Mouse (Mus musculus): Measurements from ENCODE around the gene Lrrc28. TPM values are rescaled to one million over a fixed set of nuclear protein-coding genes. Genes with fewer than 3 reads are reported as not detected.

Lrrc28 gene
- total and polyA plus RNA-seq, 3 experiments, result 8.9 to 41.2 (median 16.6) TPM

DNA sequence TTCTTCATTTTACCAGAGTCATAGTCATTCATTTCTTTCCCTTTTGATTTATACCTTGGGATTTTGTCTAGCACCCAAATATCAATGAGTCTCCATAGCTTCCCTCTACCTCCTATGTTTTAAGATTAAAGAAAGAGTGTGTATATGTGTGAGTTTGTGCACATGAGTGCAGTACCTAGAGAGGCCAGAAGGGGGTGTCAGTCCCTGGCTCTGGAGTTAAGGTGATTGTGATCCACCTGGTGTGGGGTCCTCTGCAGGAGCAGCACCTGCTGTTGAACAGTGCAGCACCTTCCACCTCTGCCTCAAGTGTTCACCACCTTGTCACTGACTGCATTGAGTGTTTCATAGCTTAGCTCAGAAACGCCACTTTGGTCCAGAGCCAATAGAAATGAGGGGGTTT lies 25.9 kb upstream of the Lrrc28 start:
- H3K27me3 ChIP-seq (ENCODE audit: insufficient read depth, low read length), result no peaks in the 10 kb centered on the region
- H3K36me3 ChIP-seq (replicated peaks), result no peaks in the 10 kb centered on the region
- ATAC-seq (ENCODE audit: extremely low read depth, insufficient number of reproducible peaks, low FRiP score, poor library complexity, severe bottlenecking) (no peak), DNase-seq (ENCODE audit: low spot score) (no peak)
- H3K9me3 ChIP-seq (replicated peaks), result peaks cover 2% of the 10 kb centered on the region; the same call in 1 of the 2 replicates
- no peaks in the 10 kb centered on the region for H3K4me1 ChIP-seq (ENCODE audit: insufficient read depth, low read depth, low read length)
- no peak overlapping the region for H3K4me3 ChIP-seq (ENCODE audit: low read depth, low read length)
- TF ChIP-seq POLR2AphosphoS5 (IDR thresholded peaks at IDR 0.05; ENCODE audit: insufficient replicate concordance, low read depth, low read length) (no peak), GATA2 (IDR thresholded peaks at IDR 0.05; ENCODE audit: borderline replicate concordance, low read depth, low read length) (no peak), GATA1 (IDR thresholded peaks at IDR 0.05; ENCODE audit: borderline replicate concordance, low read length) (no peak), TAL1 (conservative IDR thresholded peaks at IDR 0.05; ENCODE audit: low read depth, low read length) (no peak), CTCF (IDR thresholded peaks at IDR 0.05; ENCODE audit: low read depth, low read length) (no peak)

DNA sequence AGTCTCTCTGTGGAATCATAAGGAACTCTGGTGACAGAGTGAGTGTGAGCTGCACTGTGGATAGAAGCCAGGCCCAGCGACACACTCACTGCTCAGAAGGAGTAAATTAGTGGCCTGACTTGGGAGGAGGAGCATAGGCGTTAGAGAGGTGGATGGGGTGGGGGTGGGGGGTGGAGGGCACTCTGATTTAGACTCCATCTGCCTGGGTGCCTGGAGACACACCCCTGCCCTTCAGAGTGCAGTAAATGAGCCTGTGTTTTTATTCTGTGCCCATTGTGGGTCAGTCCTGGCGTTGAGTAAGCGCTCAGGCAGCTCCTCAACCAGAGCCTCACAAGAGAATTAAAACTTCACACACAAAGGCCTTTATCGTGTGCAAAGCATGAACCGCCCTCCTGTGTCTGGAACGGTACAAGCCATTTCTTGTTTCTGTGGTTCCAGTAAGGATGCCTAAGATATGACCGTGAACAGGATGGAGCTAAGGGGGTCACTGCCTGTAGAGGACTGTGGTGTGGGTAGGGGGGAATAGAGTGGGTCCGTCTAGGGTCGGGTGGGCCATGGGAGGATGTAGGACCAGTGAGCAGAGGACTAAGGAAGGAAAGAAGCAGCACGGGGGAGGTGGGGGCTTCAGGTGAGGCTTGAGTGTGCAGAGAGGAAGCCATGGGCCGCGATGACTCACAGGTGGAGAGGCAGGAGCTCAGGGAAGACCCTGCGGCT lies 19.1 kb upstream of the Lrrc28 start:
- TF ChIP-seq CTCF (IDR thresholded peaks at IDR 0.05; ENCODE audit: low read depth, low read length), result no peak
- TF ChIP-seq GATA1 (IDR thresholded peaks at IDR 0.05; ENCODE audit: borderline replicate concordance, low read length), result no peak
- no peak for TF ChIP-seq TAL1 (conservative IDR thresholded peaks at IDR 0.05; ENCODE audit: low read depth, low read length)
- TF ChIP-seq POLR2AphosphoS5 (IDR thresholded peaks at IDR 0.05; ENCODE audit: insufficient replicate concordance, low read depth, low read length), result no peak
- no peak for TF ChIP-seq GATA2 (IDR thresholded peaks at IDR 0.05; ENCODE audit: borderline replicate concordance, low read depth, low read length)
- DNase-seq (ENCODE audit: low spot score) (no peak), ATAC-seq (ENCODE audit: extremely low read depth, insufficient number of reproducible peaks, low FRiP score, poor library complexity, severe bottlenecking) (no peak)
- Histone ChIP-seq H3K4me1 (ENCODE audit: insufficient read depth, low read depth, low read length) (no peaks in the 10 kb centered on the region), H3K27me3 (ENCODE audit: insufficient read depth, low read length) (peaks cover 3% of the 10 kb centered on the region; the same call in 1 of the 2 replicates), H3K36me3 (replicated peaks) (no peaks in the 10 kb centered on the region), H3K9me3 (replicated peaks) (no peaks in the 10 kb centered on the region; the same call in 1 of the 2 replicates), H3K4me3 (ENCODE audit: low read depth, low read length) (no peak overlapping the region)

- no peak overlapping the region for H3K4me3 ChIP-seq (ENCODE audit: low read depth, low read length)
- ATAC-seq (ENCODE audit: extremely low read depth, insufficient number of reproducible peaks, low FRiP score, poor library complexity, severe bottlenecking) (no peak), DNase-seq (ENCODE audit: low spot score) (no peak)
- no peaks in the 10 kb centered on the region; the same call in 1 of the 2 replicates for H3K9me3 ChIP-seq (replicated peaks)
- TF ChIP-seq GATA2 (IDR thresholded peaks at IDR 0.05; ENCODE audit: borderline replicate concordance, low read depth, low read length) (no peak), TAL1 (conservative IDR thresholded peaks at IDR 0.05; ENCODE audit: low read depth, low read length) (no peak), GATA1 (IDR thresholded peaks at IDR 0.05; ENCODE audit: borderline replicate concordance, low read length) (no peak), CTCF (IDR thresholded peaks at IDR 0.05; ENCODE audit: low read depth, low read length) (no peak), POLR2AphosphoS5 (IDR thresholded peaks at IDR 0.05; ENCODE audit: insufficient replicate concordance, low read depth, low read length) (no peak)
- H3K27me3 ChIP-seq (ENCODE audit: insufficient read depth, low read length), result peaks cover 3% of the 10 kb centered on the region; the same call in 1 of the 2 replicates
- no peaks in the 10 kb centered on the region for H3K4me1 ChIP-seq (ENCODE audit: insufficient read depth, low read depth, low read length)
- no peaks in the 10 kb centered on the region for H3K36me3 ChIP-seq (replicated peaks)
Observed at GRCm38 (mm10) chr7:67662424-67662823, 17.4 kb upstream of the Lrrc28 start.

DNA sequence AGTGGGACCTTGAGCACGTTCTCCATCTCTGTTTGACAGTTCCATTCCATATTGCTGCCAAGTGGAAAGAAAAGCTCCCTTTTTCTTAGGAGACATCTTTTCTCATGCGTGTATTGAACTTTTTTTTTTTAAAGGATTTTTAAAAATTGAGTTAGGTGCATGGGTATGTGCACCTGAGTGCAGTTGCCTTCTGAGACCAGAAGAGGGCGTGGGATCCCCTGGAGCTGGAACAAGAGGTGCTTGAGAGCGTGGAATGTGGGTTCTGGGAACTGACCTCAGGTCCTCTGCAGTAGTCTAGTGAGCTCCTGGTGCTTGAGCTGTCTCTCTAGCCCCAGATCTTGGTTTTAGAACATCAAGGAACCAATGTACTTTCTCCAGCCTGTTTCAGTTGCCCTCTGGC lies 13.0 kb upstream of the Lrrc28 start:
- no peak for ATAC-seq (ENCODE audit: extremely low read depth, insufficient number of reproducible peaks, low FRiP score, poor library complexity, severe bottlenecking)
- no peaks in the 10 kb centered on the region for H3K9me3 ChIP-seq (replicated peaks)
- H3K4me1 ChIP-seq (ENCODE audit: insufficient read depth, low read depth, low read length), result no peaks in the 10 kb centered on the region
- TF ChIP-seq CTCF (IDR thresholded peaks at IDR 0.05; ENCODE audit: low read depth, low read length) (no peak), GATA1 (IDR thresholded peaks at IDR 0.05; ENCODE audit: borderline replicate concordance, low read length) (no peak), TAL1 (conservative IDR thresholded peaks at IDR 0.05; ENCODE audit: low read depth, low read length) (no peak), GATA2 (IDR thresholded peaks at IDR 0.05; ENCODE audit: borderline replicate concordance, low read depth, low read length) (no peak), POLR2AphosphoS5 (IDR thresholded peaks at IDR 0.05; ENCODE audit: insufficient replicate concordance, low read depth, low read length) (no peak)
- no peaks in the 10 kb centered on the region for H3K36me3 ChIP-seq (replicated peaks)
- DNase-seq (ENCODE audit: low spot score), result no peak
- H3K4me3 ChIP-seq (ENCODE audit: low read depth, low read length), result no peak overlapping the region
- H3K27me3 ChIP-seq (ENCODE audit: insufficient read depth, low read length), result peaks cover 2% of the 10 kb centered on the region; the same call in 1 of the 2 replicates

DNA sequence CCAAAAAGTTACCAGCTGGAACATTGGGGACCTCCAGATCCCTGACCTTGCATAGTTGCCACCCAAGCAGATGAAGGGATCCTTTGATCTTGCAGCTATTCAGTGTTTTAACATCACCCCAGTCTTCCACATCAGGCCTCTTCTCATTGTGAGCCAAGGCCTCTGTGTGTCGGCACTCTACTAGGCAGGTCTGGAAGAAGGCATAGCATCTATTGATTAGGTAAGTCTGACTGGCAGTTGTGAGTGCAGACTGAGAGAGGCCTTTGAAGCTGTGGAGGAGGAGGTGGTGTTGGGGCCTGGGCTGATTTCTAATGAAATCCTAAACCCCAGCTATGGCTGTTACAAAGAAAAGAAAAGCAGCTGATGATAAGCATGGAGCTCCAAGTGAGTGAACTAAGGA lies 10.1 kb upstream of the Lrrc28 start:
- H3K9me3 ChIP-seq (replicated peaks), result no peaks in the 10 kb centered on the region
- no peaks in the 10 kb centered on the region for H3K4me1 ChIP-seq (ENCODE audit: insufficient read depth, low read depth, low read length)
- H3K27me3 ChIP-seq (ENCODE audit: insufficient read depth, low read length), result peaks cover 2% of the 10 kb centered on the region; the same call in 1 of the 2 replicates
- TF ChIP-seq POLR2AphosphoS5 (IDR thresholded peaks at IDR 0.05; ENCODE audit: insufficient replicate concordance, low read depth, low read length), result no peak
- no peak for TF ChIP-seq TAL1 (conservative IDR thresholded peaks at IDR 0.05; ENCODE audit: low read depth, low read length)
- no peak for TF ChIP-seq GATA1 (IDR thresholded peaks at IDR 0.05; ENCODE audit: borderline replicate concordance, low read length)
- no peak for TF ChIP-seq CTCF (IDR thresholded peaks at IDR 0.05; ENCODE audit: low read depth, low read length)
- no peak for TF ChIP-seq GATA2 (IDR thresholded peaks at IDR 0.05; ENCODE audit: borderline replicate concordance, low read depth, low read length)
- DNase-seq (ENCODE audit: low spot score) (no peak), ATAC-seq (ENCODE audit: extremely low read depth, insufficient number of reproducible peaks, low FRiP score, poor library complexity, severe bottlenecking) (no peak)
- no peak overlapping the region for H3K4me3 ChIP-seq (ENCODE audit: low read depth, low read length)
- H3K36me3 ChIP-seq (replicated peaks), result no peaks in the 10 kb centered on the region

DNA sequence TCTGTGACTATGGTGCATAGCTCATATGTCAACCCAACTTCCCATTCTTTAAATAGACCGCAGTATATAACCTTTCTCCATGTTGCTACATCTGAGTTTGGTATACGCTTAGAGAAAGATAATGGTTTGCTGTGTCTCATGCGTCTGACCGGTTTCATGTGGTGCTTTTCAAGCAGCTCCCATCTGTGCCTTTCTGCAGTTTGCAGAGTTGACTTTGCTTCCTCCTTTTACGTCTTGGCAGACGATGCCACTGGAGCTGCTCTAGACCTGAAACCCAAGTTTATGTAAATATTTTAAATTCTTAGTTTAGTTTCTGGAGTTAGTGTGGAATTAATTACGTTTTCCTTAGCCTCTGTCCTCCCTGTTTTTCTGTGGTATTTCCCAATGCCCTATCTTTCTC lies 9.6 kb upstream of the Lrrc28 start:
- no peak for TF ChIP-seq GATA2 (IDR thresholded peaks at IDR 0.05; ENCODE audit: borderline replicate concordance, low read depth, low read length)
- no peak for TF ChIP-seq POLR2AphosphoS5 (IDR thresholded peaks at IDR 0.05; ENCODE audit: insufficient replicate concordance, low read depth, low read length)
- TF ChIP-seq TAL1 (conservative IDR thresholded peaks at IDR 0.05; ENCODE audit: low read depth, low read length), result no peak
- no peak for TF ChIP-seq CTCF (IDR thresholded peaks at IDR 0.05; ENCODE audit: low read depth, low read length)
- no peak for TF ChIP-seq GATA1 (IDR thresholded peaks at IDR 0.05; ENCODE audit: borderline replicate concordance, low read length)
- no peak for DNase-seq (ENCODE audit: low spot score)
- Histone ChIP-seq H3K36me3 (replicated peaks) (no peaks in the 10 kb centered on the region), H3K4me3 (ENCODE audit: low read depth, low read length) (no peak overlapping the region), H3K9me3 (replicated peaks) (no peaks in the 10 kb centered on the region), H3K4me1 (ENCODE audit: insufficient read depth, low read depth, low read length) (no peaks in the 10 kb centered on the region), H3K27me3 (ENCODE audit: insufficient read depth, low read length) (peaks cover 2% of the 10 kb centered on the region; the same call in 1 of the 2 replicates)
- no peak for ATAC-seq (ENCODE audit: extremely low read depth, insufficient number of reproducible peaks, low FRiP score, poor library complexity, severe bottlenecking)
